Mouse (Mus musculus) urinary bladder, adult 2 months (tissue): ENCODE results near the gene Treh. TPM values are rescaled to one million over a fixed set of nuclear protein-coding genes. Genes with fewer than 3 reads are reported as not detected.

ENCODE experiments used
- DNase-seq: peaks from one replicate; pipeline ENCODE4 v3.0.0; 2022; ENCODE audit warnings: low spot score
- polyA plus RNA-seq: library from polyadenylated mRNA; depleted of rRNA; stranded (reverse); fragments of >200 nt; gene quantifications from 2 replicates; pipeline ENCODE4 v1.2.3, GENCODE M21; 2012

Treh gene
- polyA plus RNA-seq, 1 experiment: not detected

DNA sequence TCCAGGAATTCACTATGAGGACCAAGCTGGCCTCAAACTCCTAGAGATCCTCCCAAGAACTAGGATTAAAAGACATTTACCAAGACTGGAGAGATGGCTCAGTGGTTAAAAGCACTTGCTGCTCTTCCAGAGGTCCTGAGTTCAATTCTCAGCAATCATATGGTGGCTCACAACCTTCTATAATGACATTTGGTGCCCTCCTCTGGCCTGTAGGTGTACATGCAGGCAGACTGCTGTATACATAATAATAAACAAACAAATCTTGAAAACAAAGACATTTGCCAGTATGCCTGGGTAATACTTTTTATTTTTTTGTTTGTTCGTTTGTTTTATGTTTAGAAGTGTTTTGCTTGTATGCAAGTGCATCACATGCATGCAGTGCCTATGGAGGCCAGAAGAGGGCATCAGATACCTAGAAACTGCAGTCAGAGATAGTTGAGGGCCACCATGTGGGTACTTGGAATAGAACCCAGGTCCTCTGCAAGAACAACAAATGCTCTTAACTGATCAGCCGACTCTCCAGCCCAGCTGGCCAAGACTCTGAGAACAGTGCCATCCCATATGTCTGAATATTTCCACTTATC is 5.3 kb downstream of the Treh start:
- no peak for DNase-seq

- DNase-seq: no peak
Observed at GRCm38 (mm10) chr9:44679565-44679964, 6.5 kb downstream of the Treh start.

DNA sequence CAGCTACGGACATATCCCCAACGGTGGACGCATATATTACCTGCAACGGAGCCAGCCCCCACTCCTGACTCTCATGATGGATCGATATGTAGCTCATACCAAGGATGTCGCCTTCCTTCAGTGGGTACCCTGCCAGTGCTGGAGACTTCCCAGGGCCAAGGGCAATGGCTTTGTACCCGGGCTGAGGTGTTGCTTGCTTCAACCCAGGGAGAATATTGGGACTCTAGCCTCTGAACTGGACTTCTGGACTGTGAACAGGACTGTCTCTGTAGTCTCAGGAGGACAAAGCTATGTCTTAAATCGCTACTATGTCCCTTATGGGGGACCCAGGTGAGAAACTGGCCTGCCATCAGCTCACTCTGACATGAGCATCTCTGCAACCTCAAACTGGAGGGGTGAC is 10.0 kb downstream of the Treh start:
- no peak for DNase-seq

DNA sequence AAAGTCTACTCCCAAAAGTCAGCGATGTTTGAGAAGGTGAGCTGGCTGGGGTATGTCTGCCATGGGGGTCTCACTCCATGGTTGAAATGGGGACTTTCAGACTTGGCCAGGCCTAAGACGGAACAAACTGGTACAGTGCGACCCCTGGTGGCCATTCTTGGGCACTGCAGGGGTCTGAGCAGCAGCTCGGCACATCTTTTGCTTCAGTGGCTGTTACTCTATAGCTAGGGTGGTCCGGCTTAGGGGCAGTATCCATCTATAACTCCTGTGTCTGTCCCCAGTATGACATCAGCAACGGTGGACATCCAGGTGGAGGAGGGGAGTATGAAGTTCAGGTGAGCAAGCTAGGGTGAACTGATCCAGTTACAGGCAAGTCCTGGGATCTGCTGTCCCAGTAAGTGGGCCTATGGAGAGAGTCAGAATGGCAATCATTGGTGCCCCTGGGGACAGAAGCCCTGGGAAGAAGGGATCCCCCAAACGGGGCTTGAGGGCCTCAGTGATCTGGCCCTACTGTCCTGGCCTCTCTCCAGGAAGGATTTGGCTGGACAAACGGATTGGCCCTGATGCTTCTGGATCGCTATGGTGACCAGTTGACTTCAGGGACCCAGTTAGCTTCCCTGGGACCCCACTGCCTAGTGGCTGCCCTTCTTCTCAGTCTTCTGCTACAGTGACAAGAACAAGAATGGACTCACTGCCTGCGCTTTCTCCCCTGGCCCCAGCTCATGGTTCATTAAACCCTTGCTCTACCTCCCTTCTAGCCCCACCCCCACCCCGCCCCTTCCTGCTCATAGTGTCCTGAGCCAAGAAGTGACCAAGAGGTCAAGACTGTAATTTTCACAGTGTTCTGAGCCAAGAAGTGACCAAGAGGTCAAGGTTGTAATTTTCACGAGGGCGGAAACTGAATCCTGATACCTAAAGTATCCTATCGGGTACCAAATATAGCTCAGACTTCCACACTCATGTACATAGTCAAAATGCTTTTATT is 12.6 kb downstream of the Treh start:
- peak; percentile 57 for DNase-seq

DNA sequence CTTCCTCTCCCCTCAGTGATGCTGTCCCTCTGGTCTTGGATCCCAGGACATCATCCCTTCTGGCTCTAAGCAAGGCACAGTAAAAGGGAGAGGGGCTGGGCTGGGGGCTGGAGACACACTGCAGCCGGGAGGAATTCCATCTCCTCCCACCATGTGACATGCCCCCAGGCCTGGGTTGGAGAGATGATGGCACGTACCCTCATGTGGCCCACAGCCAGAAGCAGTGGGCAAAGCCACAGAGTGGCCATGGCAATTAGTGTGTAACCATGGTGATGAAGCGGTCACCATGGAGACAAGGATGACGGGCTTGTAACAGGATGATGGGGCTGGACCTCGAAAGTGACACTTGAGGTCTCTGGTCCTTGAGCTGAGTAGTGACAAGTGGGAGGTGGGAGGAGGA is 13.6 kb downstream of the Treh start:
- no peak for DNase-seq

DNA sequence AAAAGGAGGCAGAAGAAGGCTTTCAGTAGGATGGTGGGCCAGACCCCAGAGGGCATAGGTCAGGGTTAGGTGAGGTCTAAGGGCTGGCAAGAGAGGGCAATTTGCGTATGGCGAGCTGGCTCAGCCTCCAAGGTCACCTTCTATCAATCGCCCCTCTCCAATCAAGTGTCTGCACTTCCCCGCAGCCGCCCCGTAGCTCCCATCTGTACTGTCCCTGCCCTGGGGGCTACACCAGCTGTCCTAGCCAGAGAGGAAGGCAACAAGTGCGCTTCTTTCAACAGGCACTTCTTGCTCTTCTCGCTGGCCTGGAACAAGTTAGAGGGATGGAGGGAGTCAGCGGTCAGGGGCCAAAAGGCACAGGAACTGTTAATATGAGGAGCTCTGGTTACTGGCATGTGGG is 15.0 kb downstream of the Treh start:
- no peak for DNase-seq

GRCm38 (mm10) chr9:44690641-44691040 is 17.6 kb downstream of the Treh start:
- no peak for DNase-seq

DNA sequence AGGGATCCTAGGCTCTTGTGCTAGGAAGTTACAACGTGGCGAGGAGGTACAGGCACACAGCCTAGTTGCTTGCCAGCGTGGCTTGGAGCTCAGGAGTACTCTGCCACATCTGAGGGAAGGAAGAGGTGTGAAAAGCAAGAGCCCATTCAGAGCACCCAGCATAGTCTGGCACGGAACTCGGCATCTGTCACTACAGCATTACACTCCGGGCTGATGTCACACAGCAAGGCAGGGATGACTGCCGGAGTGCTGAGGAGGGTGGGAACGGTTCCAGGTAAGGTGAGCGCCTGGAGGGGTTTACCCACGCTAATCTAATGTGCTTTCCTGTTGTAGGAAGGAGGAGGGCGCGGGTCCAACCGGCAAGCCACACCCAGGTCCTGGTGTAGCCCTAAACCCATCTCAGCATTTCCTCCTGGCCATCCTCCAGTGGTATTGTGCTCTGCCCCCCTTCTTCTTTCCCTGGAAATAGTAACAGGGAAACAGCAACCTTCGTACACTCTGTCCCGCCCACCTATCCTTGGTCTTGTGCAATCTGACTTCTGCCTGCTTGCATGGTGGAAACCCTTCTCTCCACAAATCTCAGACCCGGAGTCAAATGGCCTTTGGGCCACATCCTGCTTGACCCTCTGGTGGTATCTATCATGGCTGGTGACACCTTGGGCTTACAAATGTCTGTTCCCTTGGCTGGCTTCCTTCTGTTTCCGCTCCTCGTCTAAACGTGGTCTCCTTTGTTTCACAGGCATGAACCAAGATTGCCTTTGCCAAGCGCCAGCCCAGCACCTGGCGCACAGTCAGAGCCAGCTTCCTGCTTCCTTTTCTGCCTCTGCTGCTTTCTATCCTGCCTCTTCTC is 18.9 kb downstream of the Treh start:
- DNase-seq: no peak

GRCm38 (mm10) chr9:44693071-44693470 is 20.0 kb downstream of the Treh start:
- no peak for DNase-seq

GRCm38 (mm10) chr9:44697866-44698265 is 24.8 kb downstream of the Treh start:
- no peak for DNase-seq

- DNase-seq: no peak
Observed at GRCm38 (mm10) chr9:44699196-44699595, 26.2 kb downstream of the Treh start.

GRCm38 (mm10) chr9:44699730-44700129 is 26.7 kb downstream of the Treh start:
- no peak for DNase-seq

DNA sequence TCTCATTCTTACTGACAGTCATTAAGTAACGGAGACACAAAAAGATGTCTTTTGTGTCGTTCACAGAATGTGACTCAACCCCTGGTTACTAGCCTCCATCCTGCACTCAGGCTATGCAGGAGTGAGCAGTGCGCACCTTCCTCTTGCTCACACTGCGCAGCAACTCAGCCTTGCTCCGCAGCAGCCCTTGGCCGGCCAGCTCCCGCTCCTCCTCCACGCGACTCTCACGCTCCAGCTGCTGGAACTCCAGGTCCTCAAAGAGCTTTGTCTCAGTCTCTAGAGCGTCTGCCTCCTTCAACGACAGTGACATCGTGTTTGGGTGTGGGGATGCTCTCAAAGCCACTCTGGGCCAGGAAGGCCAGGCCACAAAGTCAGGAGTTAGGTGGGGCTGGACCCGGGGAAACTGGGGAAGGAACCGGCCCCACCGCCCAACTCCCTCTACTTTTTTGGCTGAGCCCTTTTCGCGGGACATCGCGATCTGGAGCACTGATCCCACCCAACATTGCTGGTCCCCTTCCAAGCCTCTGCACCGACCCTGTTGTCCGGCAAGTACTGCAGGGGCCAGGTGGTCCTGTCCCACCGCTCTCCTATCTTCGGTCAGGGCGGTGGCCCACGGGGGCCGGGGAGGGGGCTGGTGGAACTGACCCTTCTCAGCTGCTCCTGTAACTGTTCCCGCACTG is 34.9 kb downstream of the Treh start:
- DNase-seq: no peak

- DNase-seq: peak; percentile 69
Observed at GRCm38 (mm10) chr9:44708429-44708765, 35.4 kb downstream of the Treh start.

GRCm38 (mm10) chr9:44708925-44709324 is 35.9 kb downstream of the Treh start:
- DNase-seq: no peak

DNA sequence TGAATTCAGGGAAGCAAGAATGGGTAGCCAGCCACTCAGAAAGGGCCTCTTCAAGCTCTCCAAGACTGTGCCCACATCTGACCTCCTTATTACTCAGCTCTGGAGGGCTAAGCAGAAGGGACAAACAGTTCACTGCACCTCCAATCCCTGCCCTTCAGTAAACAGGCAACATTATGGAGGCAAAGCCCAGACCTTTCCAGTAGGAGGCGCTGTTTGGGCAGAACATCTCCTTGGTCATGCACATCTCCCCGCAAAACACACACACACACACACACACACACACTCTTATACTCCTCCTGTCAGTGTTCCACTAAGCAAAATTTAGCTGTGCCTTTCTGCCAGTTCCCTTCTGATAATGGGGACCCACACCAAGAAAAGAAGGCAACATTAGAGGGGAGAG is 36.6 kb downstream of the Treh start:
- no peak for DNase-seq

- no peak for DNase-seq
Observed at GRCm38 (mm10) chr9:44710213-44710612, 37.2 kb downstream of the Treh start.

- DNase-seq: no peak
Observed at GRCm38 (mm10) chr9:44711602-44712001, 38.6 kb downstream of the Treh start.

GRCm38 (mm10) chr9:44713080-44713479 is 40.0 kb downstream of the Treh start:
- DNase-seq: peak; percentile 60

DNA sequence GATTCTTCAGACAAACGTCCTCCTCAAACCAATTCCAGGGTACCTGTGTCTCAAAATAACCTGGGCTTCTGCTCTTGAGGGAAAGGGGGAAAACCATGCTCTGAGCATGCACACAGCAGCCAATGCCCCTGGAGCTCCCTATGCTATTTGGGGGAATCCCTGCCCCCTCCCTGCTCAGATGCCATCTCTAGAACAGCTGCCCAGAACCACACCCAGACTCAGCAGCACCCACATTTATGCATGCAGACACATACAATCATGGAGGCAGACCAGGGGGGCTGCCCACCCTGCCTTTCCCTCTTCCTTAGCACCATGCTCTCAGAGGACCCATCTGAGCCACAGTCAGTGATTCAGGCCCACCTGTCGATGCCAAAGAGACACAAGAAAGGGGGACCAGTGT is 40.5 kb downstream of the Treh start:
- DNase-seq: no peak

- no peak for DNase-seq
Observed at GRCm38 (mm10) chr9:44715109-44715508, 42.1 kb downstream of the Treh start.
